In genomic region chr4:108847715-108848504, GRCm38 (mm10) we compare ENCODE assay signal across 8 mouse cellular contexts. TPM values are rescaled to one million over a fixed set of nuclear protein-coding genes. Genes with fewer than 3 reads are reported as not detected.
DNase-seq lines count a peak whose midpoint lies in the region; ATAC-seq lines count a peak whose summit lies in the region.

Gene Kti12 (plus strand): TSS chr4:108847785.

- H3K27ac ChIP-seq in hindbrain, embryonic 13.5 days: peak within 1 kb of the TSS; percentile 88

- peak within 1 kb of the TSS; percentile 86 for H3K9ac ChIP-seq in hindbrain, embryonic 13.5 days

- peak within 1 kb of the TSS; percentile 96 for H3K4me3 ChIP-seq in hindbrain, embryonic 13.5 days

- H3K9me3 ChIP-seq in hindbrain, embryonic 13.5 days: no peaks in the 10 kb centered on the region

- no peaks in the 10 kb centered on the region for H3K27me3 ChIP-seq in hindbrain, embryonic 13.5 days

- peak within 1 kb of the TSS; percentile 99 for H3K4me2 ChIP-seq in hindbrain, embryonic 13.5 days

- ATAC-seq in hindbrain, embryonic 13.5 days (ENCODE audit: low FRiP score): peak; percentile 91

- under 1% methylated on average over 77 of the region's 77 CpGs for WGBS in hindbrain, embryonic 13.5 days

- H3K36me3 ChIP-seq in hindbrain, embryonic 13.5 days: peaks cover 7% of the 10 kb centered on the region; the same call in 1 of the 2 replicates

- peak; percentile 92 for DNase-seq in NIH3T3 (ENCODE audit: low read depth)
- peak; percentile 89 to 90 for DNase-seq in cerebellum, postnatal 10 days
- peak; percentile 69 for DNase-seq in frontal cortex, postnatal 14 days (ENCODE audit: low spot score in 2 of 2)
- peak; percentile 69 to 71 for DNase-seq in layer of hippocampus, postnatal 25 days (ENCODE audit: extremely low spot score in 1 of 2, low spot score in 1 of 2)
- peak; percentile 89 for DNase-seq in lung, postnatal 25 days (ENCODE audit: low spot score)
- DNase-seq in retina, embryonic 14.5 days (ENCODE audit: low spot score): peak; percentile 87
- peak; percentile 75 for DNase-seq in thymus, postnatal 4 days

- H3K4me1 ChIP-seq in hindbrain, embryonic 13.5 days (replicated peaks): peaks cover 34% of the 10 kb centered on the region

RNA-seq across cellular contexts. Expression of gene Kti12, which starts in this region (rescaled TPM):
- polyA plus RNA-seq in hindbrain, embryonic 13.5 days (2015; fragmentation: Nextera tagmentation; extraction: Ambion mirVana): 28.3 and 31.3 TPM in 2 replicates
- 10 to 100 TPM; 18.1 to 20.1 TPM for total RNA-seq in layer of hippocampus, postnatal 25 days (2021)

Comparison
In these comparisons a context has a peak if more than half of its experiments do, and no peak if none do; other contexts are left out.
1. Peak in every context shown above with its lines: DNase-seq, ATAC-seq, H3K4me3 ChIP-seq and H3K27ac ChIP-seq.